Mouse (Mus musculus) testis, postnatal 10 days (tissue): ENCODE data around the gene Slc16a3.

Experiments
- DNase-seq: peaks from one replicate; pipeline ENCODE4 v3.0.0; 2021; ENCODE audit warnings: low spot score

Slc16a3 gene

GRCm38 (mm10) chr11:120948328-120948727, at the start of gene Slc16a3:
TSS of gene Slc16a3 (plus strand) at chr11:120948480.
- DNase-seq: no peak

GRCm38 (mm10) chr11:120900276-120901244, 47.7 kb upstream of the Slc16a3 start:
- no peak for DNase-seq

- no peak for DNase-seq
Observed at GRCm38 (mm10) chr11:120901729-120902486, 46.4 kb upstream of the Slc16a3 start.

GRCm38 (mm10) chr11:120902487-120903142, 45.7 kb upstream of the Slc16a3 start:
- DNase-seq: peak; percentile 53

GRCm38 (mm10) chr11:120903159-120903850, 45.0 kb upstream of the Slc16a3 start:
- DNase-seq: peak; percentile 81

GRCm38 (mm10) chr11:120904561-120904960, 43.7 kb upstream of the Slc16a3 start:
- DNase-seq: no peak

GRCm38 (mm10) chr11:120905430-120905873, 42.8 kb upstream of the Slc16a3 start:
- peak; percentile 91 for DNase-seq

- no peak for DNase-seq
Observed at GRCm38 (mm10) chr11:120913796-120914195, 34.5 kb upstream of the Slc16a3 start.

GRCm38 (mm10) chr11:120916477-120916876, 31.8 kb upstream of the Slc16a3 start:
- DNase-seq: no peak

GRCm38 (mm10) chr11:120917756-120918155, 30.5 kb upstream of the Slc16a3 start:
- no peak for DNase-seq

GRCm38 (mm10) chr11:120922528-120922927, 25.8 kb upstream of the Slc16a3 start:
- no peak for DNase-seq

- DNase-seq: no peak
Observed at GRCm38 (mm10) chr11:120928468-120928867, 19.8 kb upstream of the Slc16a3 start.

- no peak for DNase-seq
Observed at GRCm38 (mm10) chr11:120931479-120931878, 16.8 kb upstream of the Slc16a3 start.

- DNase-seq: peak; percentile 93
Observed at GRCm38 (mm10) chr11:120932564-120933398, 15.5 kb upstream of the Slc16a3 start, which contains the start of gene Ccdc57. TSS of gene Ccdc57 (minus strand) at chr11:120932872.

- DNase-seq: no peak
Observed at GRCm38 (mm10) chr11:120937976-120938375, 10.3 kb upstream of the Slc16a3 start.

GRCm38 (mm10) chr11:120938795-120939194, 9.5 kb upstream of the Slc16a3 start:
- DNase-seq: no peak

- DNase-seq: no peak
Observed at GRCm38 (mm10) chr11:120939712-120940341, 8.5 kb upstream of the Slc16a3 start.

GRCm38 (mm10) chr11:120940959-120941358, 7.3 kb upstream of the Slc16a3 start:
- DNase-seq: peak; percentile 28

GRCm38 (mm10) chr11:120945266-120945665, 3.0 kb upstream of the Slc16a3 start:
- DNase-seq: no peak

GRCm38 (mm10) chr11:120945926-120946325, 2.4 kb upstream of the Slc16a3 start:
- no peak for DNase-seq
